Mouse (Mus musculus) embryonic fibroblast, embryonic 13.5 days (primary cell): ENCODE data around the gene Aggf1.

Experiments used
- CTCF ChIP-seq: IDR thresholded peaks from 2 replicates; pipeline ENCODE4 v1.5.1; 2011; ENCODE audit warnings: mild to moderate bottlenecking, control low read depth, low read length, moderate library complexity, borderline replicate concordance; ENCODE audit not compliant: insufficient read depth
- POLR2A ChIP-seq: IDR thresholded peaks from 2 replicates; pipeline ENCODE4 v1.6.1; 2011; ENCODE audit warnings: low read depth, mild to moderate bottlenecking, control low read depth, low read length, moderate library complexity

- TF ChIP-seq CTCF (no peak), POLR2A (no peak)
These were observed 13.1 kb upstream of the Aggf1 start for GRCm38 (mm10) chr13:95388226-95388625.
